Mouse (Mus musculus) forebrain, embryonic 10.5 days (tissue): ENCODE data around the gene Anapc13. TPM values are rescaled to one million over a fixed set of nuclear protein-coding genes. Genes with fewer than 3 reads are reported as not detected.

Source experiments
- DNase-seq: peaks from one replicate; pipeline ENCODE4 v3.0.0-alpha.2; 2017; ENCODE audit warnings: low spot score; ENCODE audit errors: extremely low spot score
- H3K27ac ChIP-seq: fragments of 300-500 bp; sonication (generic); 2 replicates; pipeline ENCODE4 v1.5.1; 2016; ENCODE audit warnings: mild to moderate bottlenecking
- H3K27me3 ChIP-seq: fragments of 300-500 bp; sonication (generic); 2 replicates; pipeline ENCODE4 v1.6.1; 2016; ENCODE audit warnings: mild to moderate bottlenecking; ENCODE audit not compliant: poor library complexity, severe bottlenecking
- H3K36me3 ChIP-seq: fragments of 300-500 bp; sonication (generic); replicated peaks from 2 replicates; pipeline ENCODE4 v1.6.1; 2016; ENCODE audit warnings: mild to moderate bottlenecking, moderate library complexity
- H3K4me1 ChIP-seq: fragments of 300-500 bp; sonication (generic); 2 replicates; pipeline ENCODE4 v1.6.1; 2016
- H3K4me3 ChIP-seq: fragments of 300-500 bp; sonication (generic); 2 replicates; pipeline ENCODE4 v1.5.1; 2016; ENCODE audit warnings: mild to moderate bottlenecking, moderate library complexity
- H3K9me3 ChIP-seq: fragments of 300-500 bp; sonication (generic); 2 replicates; pipeline ENCODE4 v1.6.1; 2016; ENCODE audit warnings: mild to moderate bottlenecking, moderate library complexity
- WGBS: fragments of 180-500 bp; shearing (Covaris S2); methylation state at CpG from one replicate; pipeline ENCODE4 v1.1.7; 2016; 5-methylcytosine and 5-hydroxymethylcytosine counted together
- polyA plus RNA-seq: library from polyadenylated mRNA; unstranded; fragments of >200 nt; fragmentation: Nextera tagmentation; extraction: Ambion mirVana; gene quantifications from 2 replicates; pipeline ENCODE4 v1.2.1, GENCODE M21; 2016

Gene Anapc13
- polyA plus RNA-seq, 1 experiment from 2014 or later = 163 TPM

GRCm38 (mm10) chr9:102656355-102657095 is 30.4 kb downstream of the Anapc13 start:
- Histone ChIP-seq H3K27ac (no peak overlapping the region), H3K9me3 (peaks cover 5% of the 10 kb centered on the region; the same call in 1 of the 2 replicates), H3K36me3 (no peaks in the 10 kb centered on the region), H3K4me3 (no peak overlapping the region), H3K27me3 (no peaks in the 10 kb centered on the region), H3K4me1 (peaks cover 11% of the 10 kb centered on the region)
- WGBS = 72% methylated on average over 8 of the region's 8 CpGs
- no peak for DNase-seq

- Histone ChIP-seq H3K36me3 (no peaks in the 10 kb centered on the region), H3K9me3 (no peaks in the 10 kb centered on the region), H3K4me3 (no peak overlapping the region), H3K27me3 (no peaks in the 10 kb centered on the region), H3K4me1 (peaks cover 30% of the 10 kb centered on the region), H3K27ac (peak overlapping the region; percentile 79)
- DNase-seq = no peak
- 54% methylated on average over 6 of the region's 6 CpGs for WGBS
Observed at GRCm38 (mm10) chr9:102668115-102668514, 42.0 kb downstream of the Anapc13 start.

DNA sequence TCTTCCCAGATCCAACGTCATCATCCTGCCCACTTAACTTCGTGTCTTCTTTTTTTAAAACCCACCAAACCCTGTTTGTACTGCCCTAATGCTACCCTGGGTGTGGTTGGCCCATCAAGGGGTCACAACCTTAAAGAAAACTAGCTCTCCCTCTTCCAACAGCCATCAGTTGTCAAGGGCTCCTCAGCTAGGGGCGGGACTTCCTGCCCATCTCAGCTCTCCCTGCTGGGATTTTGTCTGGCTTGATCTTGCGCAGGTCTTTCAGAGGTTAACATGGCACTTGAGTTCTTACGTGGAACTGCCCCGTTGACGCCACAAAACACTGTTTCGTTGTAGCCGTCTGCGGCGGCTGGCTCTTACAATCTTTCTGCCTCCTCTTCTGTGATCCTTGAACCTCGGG is 42.8 kb downstream of the Anapc13 start:
- Histone ChIP-seq H3K27ac (0 out of 2 replicates have a peak overlapping the region, but pooled peaks have one; percentile 20), H3K4me1 (peaks cover 33% of the 10 kb centered on the region), H3K36me3 (no peaks in the 10 kb centered on the region), H3K4me3 (no peak overlapping the region), H3K9me3 (no peaks in the 10 kb centered on the region), H3K27me3 (no peaks in the 10 kb centered on the region)
- no peak for DNase-seq
- WGBS = 94% methylated on average over 12 of the region's 12 CpGs

DNA sequence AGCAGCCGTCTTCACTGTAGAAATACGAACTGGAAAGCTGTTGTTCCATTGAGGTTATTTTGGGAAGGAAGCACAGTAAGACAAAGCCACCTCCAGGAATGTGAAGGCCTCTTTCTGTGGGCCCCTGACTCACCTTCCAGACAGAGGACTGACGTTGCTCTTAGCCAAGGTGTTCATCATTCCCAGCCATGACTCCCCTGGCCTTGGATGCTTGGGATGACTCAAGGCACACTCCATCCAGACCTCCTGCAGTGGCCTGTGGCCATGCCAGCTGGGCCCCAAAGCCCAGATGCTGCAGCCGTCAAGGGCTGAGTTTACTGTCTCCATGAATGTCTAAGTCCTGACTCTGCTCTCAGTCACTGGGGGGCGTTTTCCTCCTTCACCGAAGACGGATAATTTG is 47.3 kb downstream of the Anapc13 start:
- Histone ChIP-seq H3K36me3 (no peaks in the 10 kb centered on the region), H3K4me3 (no peak overlapping the region), H3K9me3 (no peaks in the 10 kb centered on the region), H3K27me3 (no peaks in the 10 kb centered on the region), H3K4me1 (peaks cover 17% of the 10 kb centered on the region), H3K27ac (no peak overlapping the region)
- WGBS = 87% methylated on average over 7 of the region's 7 CpGs
- no peak for DNase-seq

DNA sequence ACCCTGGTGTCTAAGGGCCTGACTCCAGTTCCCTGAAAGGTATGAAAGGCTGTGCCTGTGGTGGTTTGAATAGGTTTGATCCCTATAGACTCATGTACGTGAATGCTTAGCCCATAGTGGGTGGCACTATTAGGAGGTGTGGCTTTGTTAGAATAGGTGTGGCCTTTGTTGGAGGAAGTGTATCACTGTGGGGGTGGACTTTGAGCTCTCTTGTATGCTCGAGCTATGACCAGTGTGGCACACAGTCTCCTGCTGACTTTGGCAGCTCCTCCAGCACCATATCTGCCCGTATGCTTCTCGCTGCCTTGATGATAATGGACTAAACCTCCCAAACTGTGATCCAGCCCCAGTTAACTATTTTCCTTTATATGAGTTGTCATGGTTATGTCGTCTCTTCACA is 49.8 kb downstream of the Anapc13 start:
- Histone ChIP-seq H3K36me3 (no peaks in the 10 kb centered on the region), H3K9me3 (no peaks in the 10 kb centered on the region), H3K27me3 (no peaks in the 10 kb centered on the region), H3K4me3 (no peak overlapping the region), H3K27ac (peak overlapping the region; percentile 13; the same call in 1 of the 2 replicates), H3K4me1 (peaks cover 11% of the 10 kb centered on the region)
- WGBS = 73% methylated on average over 5 of the region's 5 CpGs
- no peak for DNase-seq

DNA sequence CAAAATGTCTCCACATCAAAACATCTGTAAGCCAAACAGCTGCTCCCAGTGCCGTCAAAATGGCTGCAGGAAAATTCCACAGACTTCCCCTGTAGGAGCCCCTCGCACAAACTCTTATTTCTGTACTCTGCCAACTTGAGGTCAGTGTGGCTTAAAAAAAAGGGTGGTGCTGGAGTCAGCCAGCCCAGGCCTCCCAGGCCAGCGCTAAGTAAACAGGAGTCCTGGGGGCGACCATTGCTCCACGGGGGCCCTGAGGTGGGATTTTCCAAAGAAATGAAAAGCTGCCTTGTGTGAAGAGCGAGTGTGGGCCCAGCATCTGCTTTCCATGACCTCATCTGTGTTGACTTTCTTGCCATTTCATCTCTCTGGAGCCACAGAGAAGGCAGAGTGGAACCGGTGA is 55.4 kb downstream of the Anapc13 start:
- Histone ChIP-seq H3K27ac (no peak overlapping the region), H3K27me3 (no peaks in the 10 kb centered on the region), H3K36me3 (no peaks in the 10 kb centered on the region), H3K4me3 (no peak overlapping the region), H3K9me3 (no peaks in the 10 kb centered on the region), H3K4me1 (peaks cover 5% of the 10 kb centered on the region; the same call in 1 of the 2 replicates)
- WGBS = 58% methylated on average over 7 of the region's 7 CpGs
- no peak for DNase-seq

Other genes with a start within 250 kb of the Anapc13 start
- 0.10 and 0.14 TPM in 2 replicates for gene Ky, start 120.5 kb upstream of the Anapc13 start, polyA plus RNA-seq
- 52.9 and 56.2 TPM in 2 replicates for gene Cep63, start 238 bp downstream of the Anapc13 start, polyA plus RNA-seq
- gene Amotl2, start 90.4 kb downstream of the Anapc13 start, polyA plus RNA-seq = 49.9 and 51.9 TPM in 2 replicates
- 14.4 and 14.5 TPM in 2 replicates for gene Ryk, start 208.6 kb downstream of the Anapc13 start, polyA plus RNA-seq